Mouse (Mus musculus): ENCODE data around the gene Gm42674.

GRCm38 (mm10) chr3:90555954-90556353, 45.8 kb upstream of the Gm42674 start:
- no peak for TF ChIP-seq GATA1 (IDR thresholded peaks at IDR 0.05; ENCODE audit: borderline replicate concordance, low read length)
- TF ChIP-seq FLI1 (IDR thresholded peaks at IDR 0.05; ENCODE audit: low read length), result no peak

Measured in megakaryocyte, embryonic 14.5 days (primary cell).